In genomic region chr10:70167625-70168024, GRCm38 (mm10) we compare ENCODE assay signal across 18 mouse cellular contexts. TPM values are rescaled to one million over a fixed set of nuclear protein-coding genes. Genes with fewer than 3 reads are reported as not detected.
"Had no signal": no experiment of that assay in that cellular context is flagged by ENCODE, and none has a peak within 500 bp of the region (broad histone marks: within the 10 kb centered on the region; RNA-seq: fewer than 3 reads in every experiment).

No protein-coding gene starts in this region.

- H3K27me3 ChIP-seq: kidney, embryonic 15.5 days; limb, embryonic 13.5 days; neural tube, embryonic 15.5 days had no signal

- DNase-seq: kidney, adult 18-20 months; left cerebral cortex, postnatal 4 days; lung, adult 2 months; lung, postnatal 10 days; lung, postnatal 4 days; thymus, postnatal 14 days had no signal

- H3K4me3 ChIP-seq: kidney, embryonic 15.5 days; layer of hippocampus, adult 2 months; limb, embryonic 13.5 days; midbrain, embryonic 10.5 days; myocyte; neural tube, embryonic 15.5 days had no signal

- H3K27ac ChIP-seq: limb, embryonic 13.5 days; liver, embryonic 14.5 days had no signal

- H3K9ac ChIP-seq: kidney, embryonic 15.5 days; limb, embryonic 13.5 days; liver, embryonic 14.5 days; neural tube, embryonic 15.5 days had no signal

- H3K4me2 ChIP-seq: kidney, embryonic 15.5 days; limb, embryonic 13.5 days; neural tube, embryonic 15.5 days had no signal

- H3K9me3 ChIP-seq: kidney, embryonic 15.5 days; limb, embryonic 13.5 days; midbrain, embryonic 10.5 days; neural tube, embryonic 15.5 days had no signal

RNA-seq across cellular contexts. Expression of gene Mrln, which starts 36.8 kb away (rescaled TPM):
- total RNA-seq: layer of hippocampus, adult 2 months; left cerebral cortex, adult 18-20 months; left cerebral cortex, postnatal 10 days; liver, adult 2 months; megakaryocyte, adult 5-6 weeks had no signal
- polyA plus RNA-seq: liver, adult 2 months; small intestine, adult 2 months had no signal
